Comparison of ENCODE assay signal across 17 mouse cellular contexts in genomic region chr16:71885701-71886100, GRCm38 (mm10).
DNase-seq lines count a peak whose midpoint lies in the region; TF ChIP-seq lines count a peak whose summit lies in the region.
"Had no signal": no experiment of that assay in that cellular context is flagged by ENCODE, and none has a peak within 500 bp of the region (broad histone marks: within the 10 kb centered on the region; RNA-seq: fewer than 3 reads in every experiment).

No protein-coding gene starts in this region.

- in situ Hi-C loops in ES-E14 (cut with MboI; ENCODE audit: low sequenced_read_pairs in 2 of 2, unreplicated experiment in 2 of 2) = no loop called here

- DNase-seq in 3T3-L1 (ENCODE audit: low read depth, low spot score) = peak; percentile 25
- DNase-seq in ES-E14 (ENCODE audit: low read depth, low spot score) = peak; percentile 4
- DNase-seq in ZHBTc4 (ENCODE audit: low read depth, low spot score) = peak; percentile 37
- DNase-seq in kidney, adult 18-20 months = no peak
- DNase-seq in adrenal gland, postnatal 4 days (ENCODE audit: low spot score in 2 of 2) = no peak
- no peak for DNase-seq in gastrocnemius, postnatal 10 days
- DNase-seq: adrenal gland, adult 2 months; adrenal gland, postnatal 10 days; adrenal gland, postnatal 25 days; cerebellum, adult 11-12 months; cerebellum, adult 2 months; cerebellum, adult 9-10 months; cerebellum, postnatal 10 days; cerebellum, postnatal 25 days had no signal

- H3K9me3 ChIP-seq in ES-Bruce4 (replicated peaks; ENCODE audit: control insufficient read depth, insufficient read depth, low read length, poor library complexity, severe bottlenecking) (no peaks in the 10 kb centered on the region; the same call in 1 of the 2 replicates), ES-E14 (ENCODE audit: control insufficient read depth, insufficient read depth, low read depth, low read length) (no peaks in the 10 kb centered on the region)
- H3K9me3 ChIP-seq: embryonic facial prominence, embryonic 10.5 days; embryonic facial prominence, embryonic 12.5 days had no signal

- no peaks in the 10 kb centered on the region for H3K27me3 ChIP-seq in ES-Bruce4 (ENCODE audit: control insufficient read depth, insufficient read depth, low read length, poor library complexity, severe bottlenecking)
- H3K27me3 ChIP-seq: embryonic facial prominence, embryonic 12.5 days had no signal

- TF ChIP-seq CTCF in ES-Bruce4 (IDR thresholded peaks at IDR 0.05; ENCODE audit: low read depth, low read length) = no peak

- no peak overlapping the region for H3K4me3 ChIP-seq in ES-Bruce4 (ENCODE audit: low read depth, low read length)
- H3K4me3 ChIP-seq in ES-E14 (ENCODE audit: insufficient read depth in 1 of 2, low read depth in 1 of 2, low read length in 2 of 2, poor library complexity in 1 of 2, severe bottlenecking in 1 of 2) = no peak overlapping the region
- H3K4me3 ChIP-seq: embryonic facial prominence, embryonic 10.5 days; embryonic facial prominence, embryonic 12.5 days had no signal

- TF ChIP-seq EP300 in ES-Bruce4 (IDR thresholded peaks at IDR 0.05; ENCODE audit: insufficient read depth, low read depth, low read length) = peak; percentile 94

- no peaks in the 10 kb centered on the region for H3K36me3 ChIP-seq in ES-Bruce4 (ENCODE audit: control insufficient read depth, insufficient read depth, low read length, poor library complexity, severe bottlenecking)
- H3K36me3 ChIP-seq in ES-E14 (ENCODE audit: control insufficient read depth, insufficient read depth, low read length, poor library complexity, severe bottlenecking) = no peaks in the 10 kb centered on the region
- H3K36me3 ChIP-seq: embryonic facial prominence, embryonic 10.5 days; embryonic facial prominence, embryonic 12.5 days had no signal

- H3K4me1 ChIP-seq in ES-Bruce4 (ENCODE audit: control insufficient read depth, insufficient read depth, low read length) (no peaks in the 10 kb centered on the region), ES-E14 (ENCODE audit: control insufficient read depth in 2 of 2, insufficient read depth in 2 of 2, low read length in 2 of 2, poor library complexity in 1 of 2) (0 out of 4 replicates have a peak, but pooled peaks cover 1 to 2% of the 10 kb centered on the region in 2 experiments)
- H3K4me1 ChIP-seq: embryonic facial prominence, embryonic 10.5 days; embryonic facial prominence, embryonic 12.5 days had no signal

- no peak for TF ChIP-seq POLR2A in ES-Bruce4 (IDR thresholded peaks at IDR 0.05; ENCODE audit: insufficient read depth, low read length)

- H3K9ac ChIP-seq in ES-Bruce4 (ENCODE audit: low read depth, poor library complexity, severe bottlenecking) (no peak overlapping the region), ES-E14 (ENCODE audit: insufficient read depth, low read depth, low read length, poor library complexity, severe bottlenecking) (no peak overlapping the region)
- H3K9ac ChIP-seq: embryonic facial prominence, embryonic 12.5 days had no signal

- H3K27ac ChIP-seq in ES-Bruce4 (ENCODE audit: insufficient read depth, low read length) = peak overlapping the region; percentile 77
- H3K27ac ChIP-seq in ES-E14 (ENCODE audit: insufficient read depth, low read depth, low read length, poor library complexity, severe bottlenecking) = peak overlapping the region; percentile 40; the same call in 1 of the 2 replicates
- H3K27ac ChIP-seq: embryonic facial prominence, embryonic 10.5 days; embryonic facial prominence, embryonic 12.5 days had no signal

TF ChIP-seq in ES-E14, 5 proteins besides CTCF, POLR2A, EP300 and RAD21:
- TF ChIP-seq ZNF384 (IDR thresholded peaks at IDR 0.05; ENCODE audit: low read depth, low read length) = no peak
- TF ChIP-seq ZC3H11A (IDR thresholded peaks at IDR 0.05; ENCODE audit: borderline replicate concordance, low read depth, low read length) = no peak
- no peak for TF ChIP-seq MAFK (IDR thresholded peaks at IDR 0.05; ENCODE audit: insufficient read depth, low read depth, low read length)
- no peak for TF ChIP-seq CHD2 (IDR thresholded peaks at IDR 0.05; ENCODE audit: low read depth, low read length)
- TF ChIP-seq HCFC1 (IDR thresholded peaks at IDR 0.05; ENCODE audit: borderline replicate concordance, insufficient read depth, low read length) = no peak

Comparison
In these comparisons a context has a peak if more than half of its experiments do, and no peak if none do; other contexts are left out.
1. DNase-seq: peak in 3T3-L1 (single experiment), ES-E14 (single experiment) and ZHBTc4 (single experiment); none in kidney, adult 18-20 months (single experiment), adrenal gland, postnatal 4 days (0 of 2) and gastrocnemius, postnatal 10 days (single experiment).